Mouse (Mus musculus): ENCODE data around the gene Ubap2l. TPM values are rescaled to one million over a fixed set of nuclear protein-coding genes. Genes with fewer than 3 reads are reported as not detected.

The Ubap2l gene
- polyA plus RNA-seq, 1 experiment = 199 TPM

- peaks cover 5% of the 10 kb centered on the region for H3K4me1 ChIP-seq (replicated peaks; ENCODE audit: control insufficient read depth, insufficient read depth, low read length)
- H3K36me3 ChIP-seq (ENCODE audit: control insufficient read depth, insufficient read depth, low read length) = peaks cover 70% of the 10 kb centered on the region
- H3K27me3 ChIP-seq (ENCODE audit: control insufficient read depth, insufficient read depth, low read length) = no peaks in the 10 kb centered on the region
- no peak for DNase-seq
- 100% methylated on average over 2 of the region's 2 CpGs for WGBS
- H3K27ac ChIP-seq (ENCODE audit: control insufficient read depth, insufficient read depth, low read length) = no peak overlapping the region
- H3K4me3 ChIP-seq (ENCODE audit: control insufficient read depth, insufficient read depth, low read length) = no peak overlapping the region
- TF ChIP-seq CTCF (IDR thresholded peaks at IDR 0.05; ENCODE audit: borderline replicate concordance, control insufficient read depth, extremely low read depth, insufficient read depth, low read length, poor library complexity) (no peak), POLR2A (IDR thresholded peaks at IDR 0.05; ENCODE audit: control insufficient read depth, extremely low read depth, insufficient read depth, low read length, poor library complexity) (no peak)
Observed at GRCm38 (mm10) chr3:90088617-90089016, 36.2 kb upstream of the Ubap2l start.

- no peaks in the 10 kb centered on the region for H3K27me3 ChIP-seq (ENCODE audit: control insufficient read depth, insufficient read depth, low read length)
- H3K27ac ChIP-seq (ENCODE audit: control insufficient read depth, insufficient read depth, low read length) = no peak overlapping the region
- 52% methylated on average over 5 of the region's 5 CpGs for WGBS
- peaks cover 44% of the 10 kb centered on the region for H3K36me3 ChIP-seq (ENCODE audit: control insufficient read depth, insufficient read depth, low read length)
- no peak overlapping the region for H3K4me3 ChIP-seq (ENCODE audit: control insufficient read depth, insufficient read depth, low read length)
- TF ChIP-seq POLR2A (IDR thresholded peaks at IDR 0.05; ENCODE audit: control insufficient read depth, extremely low read depth, insufficient read depth, low read length, poor library complexity) (no peak), CTCF (IDR thresholded peaks at IDR 0.05; ENCODE audit: borderline replicate concordance, control insufficient read depth, extremely low read depth, insufficient read depth, low read length, poor library complexity) (no peak)
- peaks cover 23% of the 10 kb centered on the region for H3K4me1 ChIP-seq (replicated peaks; ENCODE audit: control insufficient read depth, insufficient read depth, low read length)
- DNase-seq = no peak
Observed at GRCm38 (mm10) chr3:90086068-90086467, 33.6 kb upstream of the Ubap2l start.

- Histone ChIP-seq H3K36me3 (ENCODE audit: control insufficient read depth, insufficient read depth, low read length) (peaks cover 36% of the 10 kb centered on the region), H3K4me1 (replicated peaks; ENCODE audit: control insufficient read depth, insufficient read depth, low read length) (peaks cover 23% of the 10 kb centered on the region), H3K4me3 (ENCODE audit: control insufficient read depth, insufficient read depth, low read length) (no peak overlapping the region), H3K27ac (ENCODE audit: control insufficient read depth, insufficient read depth, low read length) (no peak overlapping the region), H3K27me3 (ENCODE audit: control insufficient read depth, insufficient read depth, low read length) (no peaks in the 10 kb centered on the region)
- DNase-seq = no peak
- TF ChIP-seq CTCF (IDR thresholded peaks at IDR 0.05; ENCODE audit: borderline replicate concordance, control insufficient read depth, extremely low read depth, insufficient read depth, low read length, poor library complexity) (no peak), POLR2A (IDR thresholded peaks at IDR 0.05; ENCODE audit: control insufficient read depth, extremely low read depth, insufficient read depth, low read length, poor library complexity) (no peak)
- WGBS = 71% methylated on average over 6 of the region's 6 CpGs
Observed at GRCm38 (mm10) chr3:90085281-90085680, 32.9 kb upstream of the Ubap2l start.

GRCm38 (mm10) chr3:90084790-90085189 is 32.4 kb upstream of the Ubap2l start:
- no peaks in the 10 kb centered on the region for H3K27me3 ChIP-seq (ENCODE audit: control insufficient read depth, insufficient read depth, low read length)
- H3K4me1 ChIP-seq (replicated peaks; ENCODE audit: control insufficient read depth, insufficient read depth, low read length) = peaks cover 23% of the 10 kb centered on the region
- H3K27ac ChIP-seq (ENCODE audit: control insufficient read depth, insufficient read depth, low read length) = no peak overlapping the region
- no peak overlapping the region for H3K4me3 ChIP-seq (ENCODE audit: control insufficient read depth, insufficient read depth, low read length)
- H3K36me3 ChIP-seq (ENCODE audit: control insufficient read depth, insufficient read depth, low read length) = peaks cover 31% of the 10 kb centered on the region
- DNase-seq = no peak
- TF ChIP-seq POLR2A (IDR thresholded peaks at IDR 0.05; ENCODE audit: control insufficient read depth, extremely low read depth, insufficient read depth, low read length, poor library complexity) (no peak), CTCF (IDR thresholded peaks at IDR 0.05; ENCODE audit: borderline replicate concordance, control insufficient read depth, extremely low read depth, insufficient read depth, low read length, poor library complexity) (no peak)
- WGBS = 71% methylated on average over 4 of the region's 4 CpGs

- Histone ChIP-seq H3K27ac (ENCODE audit: control insufficient read depth, insufficient read depth, low read length) (no peak overlapping the region), H3K4me1 (replicated peaks; ENCODE audit: control insufficient read depth, insufficient read depth, low read length) (peaks cover 23% of the 10 kb centered on the region), H3K36me3 (ENCODE audit: control insufficient read depth, insufficient read depth, low read length) (peaks cover 23% of the 10 kb centered on the region), H3K4me3 (ENCODE audit: control insufficient read depth, insufficient read depth, low read length) (no peak overlapping the region), H3K27me3 (ENCODE audit: control insufficient read depth, insufficient read depth, low read length) (no peaks in the 10 kb centered on the region)
- WGBS = 37% methylated on average over 3 of the region's 3 CpGs
- TF ChIP-seq CTCF (IDR thresholded peaks at IDR 0.05; ENCODE audit: borderline replicate concordance, control insufficient read depth, extremely low read depth, insufficient read depth, low read length, poor library complexity) = no peak
- no peak for TF ChIP-seq POLR2A (IDR thresholded peaks at IDR 0.05; ENCODE audit: control insufficient read depth, extremely low read depth, insufficient read depth, low read length, poor library complexity)
- no peak for DNase-seq
Observed at GRCm38 (mm10) chr3:90083698-90084324, 31.4 kb upstream of the Ubap2l start.

- WGBS = 8% methylated on average over 5 of the region's 5 CpGs
- DNase-seq = peak; percentile 21
- TF ChIP-seq POLR2A (IDR thresholded peaks at IDR 0.05; ENCODE audit: control insufficient read depth, extremely low read depth, insufficient read depth, low read length, poor library complexity) (no peak), CTCF (IDR thresholded peaks at IDR 0.05; ENCODE audit: borderline replicate concordance, control insufficient read depth, extremely low read depth, insufficient read depth, low read length, poor library complexity) (no peak)
Observed at GRCm38 (mm10) chr3:90083034-90083433, 30.6 kb upstream of the Ubap2l start.

More at GRCm38 (mm10) chr3:90083034-90083433, 30.6 kb upstream of the Ubap2l start:
- peaks cover 23% of the 10 kb centered on the region for H3K4me1 ChIP-seq (replicated peaks; ENCODE audit: control insufficient read depth, insufficient read depth, low read length)
- H3K27me3 ChIP-seq (ENCODE audit: control insufficient read depth, insufficient read depth, low read length) = no peaks in the 10 kb centered on the region
- peaks cover 15% of the 10 kb centered on the region for H3K36me3 ChIP-seq (ENCODE audit: control insufficient read depth, insufficient read depth, low read length)
- 0 out of 2 replicates have a peak overlapping the region, but pooled peaks have one; percentile 31 for H3K27ac ChIP-seq (ENCODE audit: control insufficient read depth, insufficient read depth, low read length)
- H3K4me3 ChIP-seq (ENCODE audit: control insufficient read depth, insufficient read depth, low read length) = no peak overlapping the region
